Mouse (Mus musculus): ENCODE data around the gene Dnajb4. TPM values are rescaled to one million over a fixed set of nuclear protein-coding genes. Genes with fewer than 3 reads are reported as not detected.

Gene Dnajb4
- polyA plus RNA-seq, 1 experiment from 2014 or later, result 49.5 TPM

- Histone ChIP-seq H3K9ac (ENCODE audit: low read depth, low read length) (no peak overlapping the region), H3K4me1 (ENCODE audit: control insufficient read depth, insufficient read depth, low read depth, low read length) (peaks cover 12% of the 10 kb centered on the region), H3K4me2 (ENCODE audit: low read length) (no peak overlapping the region), H3K36me3 (ENCODE audit: control insufficient read depth, insufficient read depth, low read length) (0 out of 2 replicates have a peak, but pooled peaks cover 6% of the 10 kb centered on the region), H3K9me3 (ENCODE audit: control insufficient read depth, low read length) (no peaks in the 10 kb centered on the region), H3K4me3 (ENCODE audit: low read length) (no peak overlapping the region), H3K27me3 (replicated peaks; ENCODE audit: control insufficient read depth, insufficient read depth, low read length) (no peaks in the 10 kb centered on the region), H3K27ac (ENCODE audit: low read depth, low read length) (no peak overlapping the region)
- 77% methylated on average over 4 of the region's 4 CpGs for WGBS
- no peak for ATAC-seq
Observed at GRCm38 (mm10) chr3:152189306-152189705, 20.8 kb downstream of the Dnajb4 start.

GRCm38 (mm10) chr3:152186106-152186505 lies 24.0 kb downstream of the Dnajb4 start:
- Histone ChIP-seq H3K27ac (ENCODE audit: low read depth, low read length) (no peak overlapping the region), H3K27me3 (replicated peaks; ENCODE audit: control insufficient read depth, insufficient read depth, low read length) (no peaks in the 10 kb centered on the region), H3K4me3 (ENCODE audit: low read length) (no peak overlapping the region), H3K36me3 (ENCODE audit: control insufficient read depth, insufficient read depth, low read length) (peaks cover 14% of the 10 kb centered on the region; the same call in 1 of the 2 replicates), H3K4me1 (ENCODE audit: control insufficient read depth, insufficient read depth, low read depth, low read length) (peaks cover 2% of the 10 kb centered on the region), H3K9me3 (ENCODE audit: control insufficient read depth, low read length) (no peaks in the 10 kb centered on the region), H3K4me2 (ENCODE audit: low read length) (no peak overlapping the region), H3K9ac (ENCODE audit: low read depth, low read length) (no peak overlapping the region)
- WGBS, result 89% methylated on average over 6 of the region's 6 CpGs
- no peak for ATAC-seq

GRCm38 (mm10) chr3:152183522-152183921 lies 26.6 kb downstream of the Dnajb4 start:
- Histone ChIP-seq H3K9me3 (ENCODE audit: control insufficient read depth, low read length) (no peaks in the 10 kb centered on the region), H3K4me1 (ENCODE audit: control insufficient read depth, insufficient read depth, low read depth, low read length) (no peaks in the 10 kb centered on the region), H3K27me3 (replicated peaks; ENCODE audit: control insufficient read depth, insufficient read depth, low read length) (no peaks in the 10 kb centered on the region), H3K9ac (ENCODE audit: low read depth, low read length) (no peak overlapping the region), H3K4me2 (ENCODE audit: low read length) (no peak overlapping the region), H3K27ac (ENCODE audit: low read depth, low read length) (no peak overlapping the region), H3K36me3 (ENCODE audit: control insufficient read depth, insufficient read depth, low read length) (peaks cover 14% of the 10 kb centered on the region; the same call in 1 of the 2 replicates), H3K4me3 (ENCODE audit: low read length) (no peak overlapping the region)
- 54% methylated on average over 9 of the region's 9 CpGs for WGBS
- no peak for ATAC-seq

GRCm38 (mm10) chr3:152180624-152181023 lies 29.5 kb downstream of the Dnajb4 start:
- no peak for ATAC-seq
- Histone ChIP-seq H3K27ac (ENCODE audit: low read depth, low read length) (no peak overlapping the region), H3K4me3 (ENCODE audit: low read length) (no peak overlapping the region), H3K27me3 (replicated peaks; ENCODE audit: control insufficient read depth, insufficient read depth, low read length) (no peaks in the 10 kb centered on the region), H3K9ac (ENCODE audit: low read depth, low read length) (no peak overlapping the region), H3K4me2 (ENCODE audit: low read length) (no peak overlapping the region), H3K9me3 (ENCODE audit: control insufficient read depth, low read length) (no peaks in the 10 kb centered on the region), H3K4me1 (ENCODE audit: control insufficient read depth, insufficient read depth, low read depth, low read length) (no peaks in the 10 kb centered on the region), H3K36me3 (ENCODE audit: control insufficient read depth, insufficient read depth, low read length) (peaks cover 11% of the 10 kb centered on the region; the same call in 1 of the 2 replicates)
- WGBS, result 93% methylated on average over 4 of the region's 4 CpGs

GRCm38 (mm10) chr3:152179285-152179684 lies 30.8 kb downstream of the Dnajb4 start:
- Histone ChIP-seq H3K4me2 (ENCODE audit: low read length) (no peak overlapping the region), H3K27me3 (replicated peaks; ENCODE audit: control insufficient read depth, insufficient read depth, low read length) (no peaks in the 10 kb centered on the region), H3K9ac (ENCODE audit: low read depth, low read length) (no peak overlapping the region), H3K4me1 (ENCODE audit: control insufficient read depth, insufficient read depth, low read depth, low read length) (no peaks in the 10 kb centered on the region), H3K9me3 (ENCODE audit: control insufficient read depth, low read length) (no peaks in the 10 kb centered on the region), H3K36me3 (ENCODE audit: control insufficient read depth, insufficient read depth, low read length) (peaks cover 8% of the 10 kb centered on the region; the same call in 1 of the 2 replicates), H3K27ac (ENCODE audit: low read depth, low read length) (no peak overlapping the region), H3K4me3 (ENCODE audit: low read length) (no peak overlapping the region)
- ATAC-seq, result no peak
- WGBS, result 69% methylated on average over 1 of the region's 1 CpGs

- H3K36me3 ChIP-seq (ENCODE audit: control insufficient read depth, insufficient read depth, low read length), result peaks cover 8% of the 10 kb centered on the region; the same call in 1 of the 2 replicates
- no peak for ATAC-seq
- 91% methylated on average over 4 of the region's 4 CpGs for WGBS
Observed at GRCm38 (mm10) chr3:152178816-152179215, 31.3 kb downstream of the Dnajb4 start.

GRCm38 (mm10) chr3:152172322-152172935 lies 37.7 kb downstream of the Dnajb4 start:
- Histone ChIP-seq H3K9ac (ENCODE audit: low read depth, low read length) (no peak overlapping the region), H3K4me1 (ENCODE audit: control insufficient read depth, insufficient read depth, low read depth, low read length) (no peaks in the 10 kb centered on the region), H3K27me3 (replicated peaks; ENCODE audit: control insufficient read depth, insufficient read depth, low read length) (no peaks in the 10 kb centered on the region), H3K36me3 (ENCODE audit: control insufficient read depth, insufficient read depth, low read length) (no peaks in the 10 kb centered on the region), H3K27ac (ENCODE audit: low read depth, low read length) (no peak overlapping the region), H3K4me2 (ENCODE audit: low read length) (no peak overlapping the region), H3K4me3 (ENCODE audit: low read length) (no peak overlapping the region), H3K9me3 (ENCODE audit: control insufficient read depth, low read length) (no peaks in the 10 kb centered on the region)
- WGBS, result 89% methylated on average over 7 of the region's 7 CpGs
- no peak for ATAC-seq

More at GRCm38 (mm10) chr3:152178816-152179215, 31.3 kb downstream of the Dnajb4 start:
- H3K4me1 ChIP-seq (ENCODE audit: control insufficient read depth, insufficient read depth, low read depth, low read length), result no peaks in the 10 kb centered on the region
- no peak overlapping the region for H3K27ac ChIP-seq (ENCODE audit: low read depth, low read length)
- no peaks in the 10 kb centered on the region for H3K27me3 ChIP-seq (replicated peaks; ENCODE audit: control insufficient read depth, insufficient read depth, low read length)
- no peak overlapping the region for H3K4me3 ChIP-seq (ENCODE audit: low read length)
- H3K4me2 ChIP-seq (ENCODE audit: low read length), result no peak overlapping the region
- H3K9ac ChIP-seq (ENCODE audit: low read depth, low read length), result no peak overlapping the region
- no peaks in the 10 kb centered on the region for H3K9me3 ChIP-seq (ENCODE audit: control insufficient read depth, low read length)

GRCm38 (mm10) chr3:152171862-152172261 lies 38.2 kb downstream of the Dnajb4 start:
- Histone ChIP-seq H3K36me3 (ENCODE audit: control insufficient read depth, insufficient read depth, low read length) (no peaks in the 10 kb centered on the region), H3K9me3 (ENCODE audit: control insufficient read depth, low read length) (no peaks in the 10 kb centered on the region), H3K27ac (ENCODE audit: low read depth, low read length) (no peak overlapping the region), H3K27me3 (replicated peaks; ENCODE audit: control insufficient read depth, insufficient read depth, low read length) (no peaks in the 10 kb centered on the region), H3K4me3 (ENCODE audit: low read length) (no peak overlapping the region), H3K4me2 (ENCODE audit: low read length) (no peak overlapping the region), H3K4me1 (ENCODE audit: control insufficient read depth, insufficient read depth, low read depth, low read length) (no peaks in the 10 kb centered on the region; the same call in 1 of the 2 replicates), H3K9ac (ENCODE audit: low read depth, low read length) (no peak overlapping the region)
- 77% methylated on average over 7 of the region's 7 CpGs for WGBS
- no peak for ATAC-seq

- H3K27me3 ChIP-seq (replicated peaks; ENCODE audit: control insufficient read depth, insufficient read depth, low read length), result no peaks in the 10 kb centered on the region
- H3K27ac ChIP-seq (ENCODE audit: low read depth, low read length), result no peak overlapping the region
- H3K36me3 ChIP-seq (ENCODE audit: control insufficient read depth, insufficient read depth, low read length), result no peaks in the 10 kb centered on the region
- no peak overlapping the region for H3K4me3 ChIP-seq (ENCODE audit: low read length)
- 95% methylated on average over 2 of the region's 2 CpGs for WGBS
- ATAC-seq, result no peak
- no peak overlapping the region for H3K9ac ChIP-seq (ENCODE audit: low read depth, low read length)
- H3K4me2 ChIP-seq (ENCODE audit: low read length), result no peak overlapping the region
- H3K4me1 ChIP-seq (ENCODE audit: control insufficient read depth, insufficient read depth, low read depth, low read length), result no peaks in the 10 kb centered on the region; the same call in 1 of the 2 replicates
- no peaks in the 10 kb centered on the region for H3K9me3 ChIP-seq (ENCODE audit: control insufficient read depth, low read length)
Observed at GRCm38 (mm10) chr3:152171236-152171635, 38.9 kb downstream of the Dnajb4 start.

Data from hindbrain, embryonic 16.5 days (tissue).